Mouse (Mus musculus) heart, postnatal 4 days (tissue): ENCODE data around the gene Vill. TPM values are rescaled to one million over a fixed set of nuclear protein-coding genes. Genes with fewer than 3 reads are reported as not detected.

Source experiments
- DNase-seq: peaks from one replicate; pipeline ENCODE4 v3.0.0; 2021
- microRNA-seq, 2 experiments: library from miRNA; unstranded; fragments of <30 nt; microRNA quantifications; one replicate each; pipeline ENCODE4 v1.2.0; 2021 to 2022
- total RNA-seq, 2 experiments: library from RNA; stranded (reverse); gene quantifications; 2 replicates each; pipeline ENCODE4 v1.2.3; 2021

Vill gene
- total RNA-seq, 2 experiments from 2014 or later = 4.5 to 5.4 TPM

DNA sequence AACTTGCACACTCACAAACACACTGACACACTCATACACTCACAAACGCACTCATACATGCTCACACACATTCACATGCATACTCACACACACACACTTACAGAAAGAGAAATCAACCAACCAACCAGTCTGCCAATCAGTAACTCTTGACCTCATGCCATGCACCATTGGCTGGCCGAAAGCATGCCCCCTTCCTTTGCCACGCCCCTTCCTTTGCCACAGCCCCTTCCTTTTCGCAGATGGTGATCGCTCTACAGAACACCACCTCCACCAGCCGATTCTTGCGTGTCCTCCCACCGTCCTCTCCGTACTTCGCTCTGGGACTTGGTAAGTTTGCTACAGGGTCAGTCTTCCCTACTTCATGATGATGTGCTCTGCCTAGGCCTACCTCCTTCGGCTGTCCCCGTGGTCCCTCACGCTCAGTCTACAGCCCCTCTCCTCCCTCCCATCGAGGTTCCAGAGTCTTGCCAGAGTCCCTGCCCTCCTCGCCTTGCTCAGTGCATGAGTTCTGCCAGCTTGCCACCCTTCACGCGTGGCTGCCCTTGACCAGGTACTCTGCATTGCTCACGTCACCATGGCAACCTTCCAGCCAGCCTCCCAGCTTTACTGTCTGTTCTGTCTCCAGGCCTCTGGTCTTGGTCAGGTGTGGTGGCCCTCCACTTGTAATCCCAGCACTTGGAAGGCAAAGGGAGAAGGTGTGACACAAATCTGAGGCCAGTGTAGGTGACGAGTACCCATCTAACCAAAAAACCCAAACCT, 67.0 kb downstream of the Vill start:
- no peak for DNase-seq

DNA sequence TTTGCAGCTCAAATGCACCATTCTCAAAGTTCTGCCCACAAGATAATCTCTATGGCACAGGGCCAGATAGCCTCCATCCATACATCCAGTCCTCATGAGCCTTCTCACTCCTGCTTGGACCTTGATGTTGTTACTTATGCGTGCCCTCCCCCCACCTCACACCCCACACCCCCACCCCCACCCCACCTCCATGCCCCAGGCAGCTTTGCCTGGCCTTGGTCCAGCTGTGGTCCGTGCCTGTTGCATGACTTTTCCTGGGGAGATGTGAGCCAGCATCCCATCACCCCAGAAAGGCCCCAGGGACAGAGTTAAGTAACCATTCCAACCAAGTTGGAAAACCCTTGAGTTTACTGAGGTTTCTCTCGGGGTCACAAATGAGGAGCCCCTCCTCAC, 67.6 kb downstream of the Vill start:
- no peak for DNase-seq

Small RNAs within 50 kb of the gene (microRNA-seq; reads per million reads assigned to microRNA genes)
- gene Mir26a-1 = 6.1 to 11.1 reads per million in 2 experiments

Other genes with a start within 250 kb of the Vill start
- gene Ctdspl, start 126.3 kb upstream of the Vill start, total RNA-seq = 10 to 100 TPM; 18.4 to 20.2 TPM
- gene Plcd1, start 40.7 kb downstream of the Vill start, total RNA-seq = 10 to 100 TPM; 16.3 to 20.1 TPM
- under 1 TPM; 0.05 to 0.18 TPM for gene Dlec1, start 49.7 kb downstream of the Vill start, total RNA-seq
- gene Acaa1b, start 104.3 kb downstream of the Vill start, total RNA-seq = 1 to 10 TPM; 1.8 to 1.9 TPM
- not detected for gene Gm47289, start 106.4 kb downstream of the Vill start, total RNA-seq
- gene Slc22a13, start 156.3 kb downstream of the Vill start, total RNA-seq = not detected